Mouse (Mus musculus): ENCODE results near the gene Rgs3. TPM values are rescaled to one million over a fixed set of nuclear protein-coding genes. Genes with fewer than 3 reads are reported as not detected.

Gene Rgs3
- polyA plus RNA-seq, 2 experiments, result 3.6 to 3.9 TPM

GRCm38 (mm10) chr4:62682371-62682770 lies 122.7 kb downstream of the Rgs3 start:
- no peak overlapping the region for H3K27ac ChIP-seq
- no peak overlapping the region for H3K4me3 ChIP-seq (ENCODE audit: insufficient read depth in 1 of 2, low read depth in 2 of 2, low read length in 2 of 2)
- no peak for ATAC-seq (ENCODE audit: insufficient read depth)
- no peaks in the 10 kb centered on the region for H3K9me3 ChIP-seq (ENCODE audit: control insufficient read depth, low read length)
- H3K4me1 ChIP-seq (replicated peaks; ENCODE audit: control insufficient read depth in 2 of 2, insufficient read depth in 2 of 2, low read length in 1 of 2), result no peaks in the 10 kb centered on the region; a peak in 1 of 4 replicates
- H3K36me3 ChIP-seq (replicated peaks; ENCODE audit: control insufficient read depth, insufficient read depth, low read depth), result no peaks in the 10 kb centered on the region
- H3K4me2 ChIP-seq (ENCODE audit: low read depth), result no peak overlapping the region
- H3K9ac ChIP-seq (replicated peaks), result no peak overlapping the region
- no peak for DNase-seq (ENCODE audit: low read depth in 3 of 3, low spot score in 3 of 3)
- 58% methylated on average over 8 of the region's 8 CpGs for WGBS (ENCODE audit: insufficient replicate concordance)
- no peaks in the 10 kb centered on the region for H3K27me3 ChIP-seq (ENCODE audit: control insufficient read depth, insufficient read depth, low read length)
- TF ChIP-seq CTCF (IDR thresholded peaks at IDR 0.05; ENCODE audit: low read depth) (no peak), EP300 (IDR thresholded peaks at IDR 0.05; ENCODE audit: low read depth) (no peak)

DNA sequence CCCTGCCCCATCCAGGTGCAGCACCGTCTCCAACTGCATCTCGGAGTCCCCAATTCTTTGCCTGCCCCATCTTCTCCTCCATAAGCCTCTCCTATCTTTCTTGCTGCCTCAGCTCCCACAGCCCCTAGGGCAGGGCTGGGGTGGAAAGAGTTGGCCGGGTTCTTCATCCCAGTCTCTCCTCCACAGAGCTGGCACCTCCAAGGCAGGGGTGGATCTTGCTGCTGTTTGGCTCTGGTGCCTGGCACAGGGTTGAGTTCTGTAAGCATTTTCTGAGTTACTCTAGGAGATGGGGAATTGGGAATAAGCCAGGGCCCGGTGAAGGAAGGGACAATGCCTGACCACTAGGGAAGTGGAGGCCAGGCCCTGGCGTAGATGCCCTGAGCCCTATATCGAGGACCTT lies 123.5 kb downstream of the Rgs3 start:
- 68% methylated on average over 6 of the region's 6 CpGs for WGBS (ENCODE audit: insufficient replicate concordance)
- no peak for DNase-seq (ENCODE audit: low read depth in 3 of 3, low spot score in 3 of 3)

GRCm38 (mm10) chr4:62684351-62684750 lies 124.7 kb downstream of the Rgs3 start:
- Histone ChIP-seq H3K9ac (replicated peaks) (no peak overlapping the region), H3K27me3 (ENCODE audit: control insufficient read depth, insufficient read depth, low read length) (no peaks in the 10 kb centered on the region), H3K4me3 (ENCODE audit: insufficient read depth in 1 of 2, low read depth in 2 of 2, low read length in 2 of 2) (no peak overlapping the region), H3K9me3 (ENCODE audit: control insufficient read depth, low read length) (no peaks in the 10 kb centered on the region), H3K4me2 (ENCODE audit: low read depth) (no peak overlapping the region), H3K36me3 (replicated peaks; ENCODE audit: control insufficient read depth, insufficient read depth, low read depth) (no peaks in the 10 kb centered on the region), H3K4me1 (replicated peaks; ENCODE audit: control insufficient read depth in 2 of 2, insufficient read depth in 2 of 2, low read length in 1 of 2) (no peaks in the 10 kb centered on the region; a peak in 1 of 4 replicates), H3K27ac (no peak overlapping the region)
- 65% methylated on average over 3 of the region's 3 CpGs for WGBS (ENCODE audit: insufficient replicate concordance)
- ATAC-seq (ENCODE audit: insufficient read depth), result no peak
- TF ChIP-seq CTCF (IDR thresholded peaks at IDR 0.05; ENCODE audit: low read depth) (no peak), EP300 (IDR thresholded peaks at IDR 0.05; ENCODE audit: low read depth) (no peak)
- DNase-seq (ENCODE audit: low read depth in 3 of 3, low spot score in 3 of 3), result no peak

More for the DNA sequence above, 123.5 kb downstream of the Rgs3 start:
- no peak for ATAC-seq (ENCODE audit: insufficient read depth)
- no peak for TF ChIP-seq EP300 (IDR thresholded peaks at IDR 0.05; ENCODE audit: low read depth)
- no peak for TF ChIP-seq CTCF (IDR thresholded peaks at IDR 0.05; ENCODE audit: low read depth)
- Histone ChIP-seq H3K27me3 (ENCODE audit: control insufficient read depth, insufficient read depth, low read length) (no peaks in the 10 kb centered on the region), H3K4me3 (ENCODE audit: insufficient read depth in 1 of 2, low read depth in 2 of 2, low read length in 2 of 2) (no peak overlapping the region), H3K36me3 (replicated peaks; ENCODE audit: control insufficient read depth, insufficient read depth, low read depth) (no peaks in the 10 kb centered on the region), H3K4me1 (replicated peaks; ENCODE audit: control insufficient read depth in 2 of 2, insufficient read depth in 2 of 2, low read length in 1 of 2) (no peaks in the 10 kb centered on the region; a peak in 1 of 4 replicates), H3K4me2 (ENCODE audit: low read depth) (no peak overlapping the region), H3K27ac (no peak overlapping the region), H3K9me3 (ENCODE audit: control insufficient read depth, low read length) (no peaks in the 10 kb centered on the region), H3K9ac (replicated peaks) (no peak overlapping the region)

DNA sequence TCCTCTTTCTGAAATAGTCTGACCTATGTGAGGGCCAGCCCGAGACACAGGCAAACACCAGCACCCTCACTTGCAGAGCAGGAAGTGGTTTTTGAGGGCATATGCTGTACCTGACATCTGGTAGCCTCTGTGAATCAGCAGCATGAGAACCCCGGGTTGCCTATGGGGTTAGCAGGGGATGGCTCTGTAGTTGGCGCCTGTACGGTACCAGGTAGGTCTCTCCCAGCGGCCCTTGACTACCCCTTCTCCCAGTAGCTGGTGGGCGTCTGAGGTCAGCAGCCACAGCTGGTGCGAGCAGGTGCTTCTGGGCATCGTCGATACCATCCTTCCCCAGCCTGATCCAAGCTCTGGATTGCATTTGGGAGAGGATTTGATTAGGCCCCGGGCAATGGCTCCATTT lies 125.6 kb downstream of the Rgs3 start:
- TF ChIP-seq CTCF (IDR thresholded peaks at IDR 0.05; ENCODE audit: low read depth) (no peak), EP300 (IDR thresholded peaks at IDR 0.05; ENCODE audit: low read depth) (no peak)
- ATAC-seq (ENCODE audit: insufficient read depth) (no peak), DNase-seq (ENCODE audit: low read depth in 3 of 3, low spot score in 3 of 3) (no peak)
- Histone ChIP-seq H3K4me3 (ENCODE audit: insufficient read depth in 1 of 2, low read depth in 2 of 2, low read length in 2 of 2) (no peak overlapping the region), H3K4me2 (ENCODE audit: low read depth) (no peak overlapping the region), H3K9ac (replicated peaks) (no peak overlapping the region), H3K27ac (no peak overlapping the region), H3K4me1 (replicated peaks; ENCODE audit: control insufficient read depth in 2 of 2, insufficient read depth in 2 of 2, low read length in 1 of 2) (no peaks in the 10 kb centered on the region; a peak in 1 of 4 replicates), H3K27me3 (ENCODE audit: control insufficient read depth, insufficient read depth, low read length) (no peaks in the 10 kb centered on the region), H3K36me3 (replicated peaks; ENCODE audit: control insufficient read depth, insufficient read depth, low read depth) (no peaks in the 10 kb centered on the region), H3K9me3 (ENCODE audit: control insufficient read depth, low read length) (no peaks in the 10 kb centered on the region)
- 34% methylated on average over 10 of the region's 10 CpGs for WGBS (ENCODE audit: insufficient replicate concordance)

- H3K9ac ChIP-seq (replicated peaks), result no peak overlapping the region
- WGBS (ENCODE audit: insufficient replicate concordance), result 24% methylated on average over 1 of the region's 1 CpGs
- H3K9me3 ChIP-seq (ENCODE audit: control insufficient read depth, low read length), result no peaks in the 10 kb centered on the region
- H3K4me2 ChIP-seq (ENCODE audit: low read depth), result no peak overlapping the region
- H3K27ac ChIP-seq, result no peak overlapping the region
- no peaks in the 10 kb centered on the region for H3K36me3 ChIP-seq (replicated peaks; ENCODE audit: control insufficient read depth, insufficient read depth, low read depth)
- H3K4me1 ChIP-seq (replicated peaks; ENCODE audit: control insufficient read depth in 2 of 2, insufficient read depth in 2 of 2, low read length in 1 of 2), result no peaks in the 10 kb centered on the region; a peak in 1 of 4 replicates
- no peak for TF ChIP-seq CTCF (IDR thresholded peaks at IDR 0.05; ENCODE audit: low read depth)
- no peak for TF ChIP-seq EP300 (IDR thresholded peaks at IDR 0.05; ENCODE audit: low read depth)
- H3K27me3 ChIP-seq (ENCODE audit: control insufficient read depth, insufficient read depth, low read length), result no peaks in the 10 kb centered on the region
- no peak for ATAC-seq (ENCODE audit: insufficient read depth)
- no peak for DNase-seq (ENCODE audit: low read depth in 3 of 3, low spot score in 3 of 3)
- no peak overlapping the region for H3K4me3 ChIP-seq (ENCODE audit: insufficient read depth in 1 of 2, low read depth in 2 of 2, low read length in 2 of 2)
Observed at GRCm38 (mm10) chr4:62686769-62687168, 127.1 kb downstream of the Rgs3 start.
